Mouse (Mus musculus): ENCODE data around the gene Dbh. TPM values are rescaled to one million over a fixed set of nuclear protein-coding genes. Genes with fewer than 3 reads are reported as not detected.

Gene Dbh
- total RNA-seq, 2 experiments from 2014 or later, result 515 to 549 TPM

DNA sequence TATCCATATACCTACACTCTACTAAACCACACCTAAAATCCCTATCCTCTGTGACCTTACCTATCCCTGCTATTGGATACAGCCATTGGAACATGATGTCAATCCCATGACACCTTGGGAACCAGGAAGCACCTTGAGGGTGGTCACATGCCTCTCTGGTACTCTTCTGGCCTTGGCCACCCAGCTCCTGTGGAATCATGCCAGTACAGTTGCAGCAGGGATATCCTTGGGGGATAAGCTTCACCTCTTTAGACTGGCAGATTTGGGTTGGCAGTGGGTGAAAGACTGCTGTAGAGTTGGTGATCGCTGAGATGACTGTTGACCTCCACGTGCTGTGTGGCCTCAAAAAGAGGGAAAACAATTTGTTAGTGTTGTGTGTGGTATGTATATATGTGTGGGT lies 3.5 kb upstream of the Dbh start:
- no peak for DNase-seq (ENCODE audit: low spot score in 2 of 2)

DNA sequence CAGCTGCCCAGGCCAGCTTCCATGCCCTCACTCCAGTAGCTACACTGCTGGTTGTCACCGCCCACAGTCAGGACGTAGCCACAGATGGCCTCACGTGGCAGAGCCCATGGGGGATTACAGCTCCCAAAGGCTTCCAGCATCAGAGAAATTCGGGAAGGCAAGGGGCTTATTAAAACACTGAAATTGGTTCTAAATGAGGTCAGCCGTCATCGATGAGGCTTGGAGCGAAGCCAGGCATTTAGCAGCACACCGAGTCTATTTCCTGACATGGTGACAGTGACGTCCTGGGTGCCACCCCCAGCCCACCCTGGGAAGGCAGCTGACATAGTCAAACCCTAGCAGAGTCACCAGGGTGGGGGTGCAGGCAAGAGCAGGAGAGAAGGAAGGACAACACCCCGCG lies 2.4 kb upstream of the Dbh start:
- DNase-seq (ENCODE audit: low spot score in 2 of 2), result no peak

- DNase-seq (ENCODE audit: low spot score in 2 of 2), result no peak
Observed at GRCm38 (mm10) chr2:27163851-27164250, 1.2 kb upstream of the Dbh start.

DNA sequence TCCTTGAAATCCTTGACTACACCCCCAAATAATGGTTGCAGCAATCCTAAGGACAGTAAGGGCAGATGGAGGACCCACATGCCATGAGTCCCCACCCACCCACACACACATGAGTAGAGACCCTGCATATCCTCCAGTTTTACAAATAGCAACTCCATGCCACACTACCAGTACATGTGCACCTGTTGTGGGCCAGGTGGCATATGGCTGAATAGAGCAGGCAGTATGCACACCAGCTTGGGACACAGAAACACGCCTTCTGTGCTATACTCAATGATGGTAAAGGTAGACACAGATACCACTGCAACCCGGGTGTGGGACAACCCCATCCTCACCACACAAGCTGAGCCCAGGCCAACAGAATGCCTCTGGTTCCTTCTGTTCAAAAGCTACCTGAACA lies 1.0 kb downstream of the Dbh start:
- no peak for DNase-seq (ENCODE audit: low spot score in 2 of 2)

DNA sequence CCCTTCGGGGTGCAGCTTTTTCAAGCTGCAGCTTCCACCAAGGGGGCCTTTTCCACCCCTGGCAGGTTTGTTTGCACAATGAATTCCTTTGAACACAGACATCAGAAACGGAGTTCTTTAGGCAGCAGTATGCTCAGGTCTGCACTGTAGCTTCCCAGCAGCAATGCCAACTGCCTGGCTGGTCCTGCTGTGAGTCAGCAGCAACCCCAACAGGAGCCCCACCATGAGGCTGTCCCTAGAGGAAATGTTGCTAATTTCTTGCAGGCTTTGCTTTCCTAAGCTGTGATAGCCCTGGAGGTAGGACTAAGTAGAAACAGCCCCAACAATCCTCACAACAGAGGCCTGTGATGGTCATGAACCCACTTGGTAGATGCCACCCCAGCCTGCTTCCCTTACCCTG lies 2.0 kb downstream of the Dbh start:
- DNase-seq (ENCODE audit: low spot score in 2 of 2), result no peak

DNA sequence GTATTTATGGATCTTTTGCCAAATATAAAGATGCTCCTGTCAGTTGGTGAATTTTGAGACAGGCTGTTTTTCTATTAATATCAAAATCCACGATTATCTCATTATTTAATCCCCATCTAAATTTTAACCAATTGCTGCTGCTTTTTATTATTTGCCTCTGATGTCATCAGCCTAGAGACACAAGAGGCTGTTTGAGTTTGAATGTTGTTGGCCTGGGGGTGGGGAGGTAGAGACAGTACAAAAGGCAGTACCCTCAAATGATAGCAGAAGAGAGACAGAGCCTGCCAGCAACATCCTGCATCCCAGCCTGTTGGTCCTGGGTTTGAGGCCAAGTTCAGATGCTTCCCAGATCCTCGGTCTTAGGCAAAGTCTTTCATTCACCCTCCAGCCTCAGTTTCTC lies 9.2 kb downstream of the Dbh start:
- DNase-seq (ENCODE audit: low spot score in 2 of 2), result no peak

GRCm38 (mm10) chr2:27175696-27176267 lies 10.7 kb downstream of the Dbh start:
- no peak for DNase-seq (ENCODE audit: low spot score in 2 of 2)

DNA sequence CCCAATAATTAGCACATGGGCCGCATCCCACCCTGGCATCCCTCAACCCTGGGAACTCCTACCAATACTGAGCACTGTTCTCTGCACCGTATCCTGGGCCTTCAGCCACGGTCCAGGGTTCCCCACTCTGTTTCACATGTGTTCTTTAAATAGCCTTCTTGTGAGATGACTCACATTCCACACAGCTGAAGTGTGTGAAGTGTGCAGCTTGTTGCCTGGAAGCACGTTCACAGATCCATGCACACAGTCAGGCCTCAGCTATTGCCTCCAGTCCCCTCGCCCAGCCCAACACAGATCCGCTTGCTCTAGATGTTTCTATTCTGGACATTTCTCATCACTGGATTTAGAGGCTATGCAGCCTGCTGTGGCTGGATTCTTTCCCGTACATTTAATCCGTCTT lies 14.1 kb downstream of the Dbh start:
- DNase-seq (ENCODE audit: low spot score in 2 of 2), result no peak

- no peak for DNase-seq (ENCODE audit: low spot score in 2 of 2)
Observed at GRCm38 (mm10) chr2:27181907-27182306, 16.9 kb downstream of the Dbh start.

DNA sequence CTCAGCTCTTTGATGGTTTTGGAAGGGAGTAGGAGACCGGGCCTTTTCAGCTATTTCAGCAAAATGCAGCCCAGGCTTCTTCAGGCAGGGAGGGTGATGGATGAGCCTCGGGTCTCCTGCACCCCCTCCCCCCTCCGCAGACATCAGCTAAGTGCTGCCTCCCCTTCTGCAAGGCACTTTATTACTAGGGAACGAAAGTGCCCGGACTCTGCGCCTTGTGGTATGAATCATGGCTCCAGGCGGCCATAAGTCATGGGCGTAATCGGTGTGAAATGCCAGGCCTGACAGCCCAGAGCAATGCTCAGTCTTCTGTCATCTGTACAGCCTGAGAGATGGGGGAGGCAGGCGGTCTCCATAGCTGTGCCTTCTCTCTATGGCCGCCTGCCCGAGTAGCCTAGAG lies 18.7 kb downstream of the Dbh start:
- DNase-seq (ENCODE audit: low spot score in 2 of 2), result no peak

DNA sequence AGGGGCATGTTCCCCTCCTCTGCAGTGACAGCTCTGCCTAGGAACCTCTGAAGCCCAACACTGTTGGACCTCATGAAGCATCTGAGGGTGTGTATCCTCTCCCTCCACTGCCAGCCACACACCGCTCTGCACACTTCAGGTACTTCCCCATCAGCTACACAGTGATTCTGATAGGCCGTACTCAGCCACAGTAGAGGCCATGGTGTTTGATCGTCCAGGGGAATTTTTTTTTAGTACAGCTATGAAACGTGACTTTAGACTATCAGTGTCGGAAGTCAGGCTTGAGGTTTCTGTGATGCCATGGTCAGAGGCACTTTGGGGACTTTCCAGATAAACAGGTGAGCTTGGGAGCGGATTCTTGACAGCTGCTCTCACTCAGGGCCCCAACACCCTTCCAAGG lies 22.5 kb downstream of the Dbh start:
- DNase-seq (ENCODE audit: low spot score in 2 of 2), result no peak

- no peak for DNase-seq (ENCODE audit: low spot score in 2 of 2)
Observed at GRCm38 (mm10) chr2:27189994-27190393, 25.0 kb downstream of the Dbh start.

GRCm38 (mm10) chr2:27198551-27199246 lies 33.7 kb downstream of the Dbh start:
- DNase-seq (ENCODE audit: low spot score in 2 of 2), result no peak

DNA sequence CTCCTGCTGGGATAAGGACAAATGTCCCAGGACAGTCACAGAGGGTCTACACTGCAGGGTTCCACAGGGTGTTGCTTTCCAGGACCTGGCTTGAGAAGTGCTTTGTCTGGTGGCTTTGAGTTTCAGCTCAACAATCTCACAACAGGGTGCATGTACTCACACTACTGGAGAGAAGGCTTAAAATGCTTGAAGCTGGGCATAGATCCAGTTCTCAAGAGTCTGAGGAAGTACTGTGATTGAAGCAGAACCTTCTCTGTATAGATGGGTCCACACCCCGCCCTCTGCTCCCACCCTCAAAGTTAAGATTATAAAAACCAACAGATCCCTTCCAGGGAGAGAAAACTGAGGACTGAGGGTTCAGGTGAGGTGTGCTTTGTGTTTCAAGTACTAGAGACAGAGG lies 35.6 kb downstream of the Dbh start:
- no peak for DNase-seq (ENCODE audit: low spot score in 2 of 2)

- DNase-seq (ENCODE audit: low spot score in 2 of 2), result no peak
Observed at GRCm38 (mm10) chr2:27205666-27206065, 40.6 kb downstream of the Dbh start.

- DNase-seq (ENCODE audit: low spot score in 2 of 2), result no peak
Observed at GRCm38 (mm10) chr2:27206128-27206797, 41.2 kb downstream of the Dbh start.

DNA sequence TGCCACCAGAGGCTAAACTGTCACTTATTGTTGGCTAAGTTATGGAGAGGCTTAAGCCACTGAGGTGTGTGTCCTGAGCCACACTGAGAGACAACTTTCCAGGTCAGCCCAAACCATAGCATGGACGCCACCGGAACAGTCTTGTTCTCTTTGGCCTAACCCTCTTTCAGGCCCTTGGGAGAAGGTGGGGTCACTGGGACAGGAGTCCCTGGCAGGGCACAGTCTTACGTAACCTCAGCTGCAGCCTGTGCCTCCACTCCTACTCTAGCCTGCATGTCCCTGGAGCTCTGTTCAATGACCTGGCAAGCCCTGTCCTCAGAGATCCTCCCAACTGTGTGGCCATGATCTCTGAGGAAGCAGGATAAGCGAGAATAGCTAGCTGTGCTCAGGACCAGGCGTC lies 42.1 kb downstream of the Dbh start:
- DNase-seq (ENCODE audit: low spot score in 2 of 2), result no peak

- DNase-seq (ENCODE audit: low spot score in 2 of 2), result no peak
Observed at GRCm38 (mm10) chr2:27209370-27209769, 44.3 kb downstream of the Dbh start.

DNA sequence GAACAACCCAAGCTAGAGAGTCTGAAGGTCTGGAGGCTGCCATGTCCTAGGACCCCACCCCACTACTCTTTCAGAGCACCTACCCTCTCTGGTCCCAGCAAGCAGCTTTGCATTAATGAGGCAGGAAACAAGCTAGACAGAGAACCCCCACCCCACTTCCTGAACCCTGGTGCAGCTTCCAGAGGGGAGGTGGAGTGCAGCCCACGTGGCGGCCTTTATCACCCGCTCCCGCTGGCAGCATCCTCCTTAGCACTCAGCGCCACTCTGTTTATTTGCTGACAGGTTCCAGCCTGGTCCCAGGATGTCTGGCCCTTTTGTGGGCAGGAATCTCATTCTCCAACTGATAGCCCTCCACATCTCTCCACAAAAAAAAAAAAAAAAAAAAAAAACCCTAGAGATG lies 44.8 kb downstream of the Dbh start:
- no peak for DNase-seq (ENCODE audit: low spot score in 2 of 2)

- no peak for DNase-seq (ENCODE audit: low spot score in 2 of 2)
Observed at GRCm38 (mm10) chr2:27210255-27210654, 45.2 kb downstream of the Dbh start.

- DNase-seq (ENCODE audit: low spot score in 2 of 2), result no peak
Observed at GRCm38 (mm10) chr2:27210676-27211210, 45.7 kb downstream of the Dbh start.

Data from adrenal gland, postnatal 4 days (tissue).